Mouse (Mus musculus) gastrocnemius, postnatal 4 days (tissue): ENCODE data around the gene Gm8247. TPM values are rescaled to one million over a fixed set of nuclear protein-coding genes. Genes with fewer than 3 reads are reported as not detected.
"Not testable (repeated sequence)": the region's sequence is repeated elsewhere in the genome, so short reads cannot be mapped to it uniquely, and the experiment has no call there.

Experiments
- DNase-seq, 2 experiments: peaks; one replicate each; pipeline ENCODE4 v3.0.0; 2021 to 2022; ENCODE audit warnings: low spot score in 2 of 2, mixed read lengths in 2 of 2
- long read RNA-seq, 2 experiments: library from polyadenylated mRNA; stranded (forward); transcript quantifications; one replicate each; pipeline ENCODE4 v2.0.0; 2021
- total RNA-seq, 2 experiments: library from RNA; stranded (reverse); gene quantifications; 2 replicates each; pipeline ENCODE4 v1.2.3; 2021

Gene Gm8247
- not detected for total RNA-seq
- long read RNA-seq, experiment 1: 0 reads
- long read RNA-seq, experiment 2: 0 reads

DNA sequence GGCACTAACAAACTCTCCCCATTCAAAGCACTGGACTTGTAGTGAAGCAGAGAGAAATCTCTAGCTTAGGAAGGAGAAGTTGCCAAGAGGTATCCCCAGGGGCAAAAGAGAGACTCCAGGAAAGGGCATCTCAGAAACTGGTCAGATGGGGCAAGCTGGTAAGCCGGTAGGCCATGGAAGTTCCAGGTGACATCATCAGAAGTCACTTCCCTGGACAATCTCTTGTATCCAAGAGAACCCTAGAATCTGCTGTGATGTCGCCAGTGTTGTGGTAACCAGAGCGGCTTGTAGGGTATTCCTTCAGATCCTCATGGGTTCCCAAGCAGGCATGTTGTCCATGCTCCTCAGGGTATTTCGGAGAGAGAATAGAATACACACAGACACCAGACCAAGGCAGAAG, at the start of gene Gm8247:
TSS of gene Gm8247 (plus strand) at position 301 of the 400 bp plus-strand sequence.
- DNase-seq: not testable (repeated sequence)

DNA sequence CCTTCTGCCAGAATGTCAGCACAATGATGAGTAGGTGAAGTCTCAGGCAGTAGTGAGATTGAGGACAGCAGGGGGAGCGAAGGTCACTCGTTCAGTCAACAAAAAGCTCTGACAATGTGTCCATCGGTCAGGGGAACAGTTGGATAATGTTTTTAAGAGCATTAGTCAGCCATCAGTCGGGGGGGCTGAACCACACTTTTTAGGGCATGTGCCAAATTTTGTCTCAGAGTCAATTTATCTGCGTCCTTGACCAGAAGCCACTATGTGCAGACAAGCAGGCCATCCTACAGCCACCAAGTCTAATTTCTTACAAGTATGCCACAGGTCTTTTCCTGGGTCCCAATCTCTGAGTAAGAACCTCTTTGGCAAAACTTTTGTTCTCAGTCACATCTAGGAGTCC, 35.0 kb upstream of the Gm8247 start:
- DNase-seq: not testable (repeated sequence)

DNA sequence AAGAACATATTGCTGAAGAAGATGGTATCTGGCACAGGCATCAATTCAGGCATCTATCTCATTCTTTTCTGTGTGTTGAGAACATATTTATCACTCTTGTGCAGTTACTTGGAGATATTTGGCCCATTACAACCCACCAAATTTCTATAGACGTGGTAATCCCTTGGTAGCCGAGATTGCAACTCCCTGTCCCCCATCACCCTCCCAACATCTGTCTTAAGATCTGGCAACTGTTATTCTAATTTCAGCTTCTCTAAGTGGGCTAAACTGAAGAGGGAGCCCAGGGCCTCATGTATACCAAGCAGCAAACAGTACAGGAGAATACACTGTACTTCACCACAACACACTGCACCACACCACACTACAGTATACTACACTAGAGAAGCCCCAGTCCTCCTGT, 8.8 kb downstream of the Gm8247 start:
- DNase-seq: not testable (repeated sequence)

DNA sequence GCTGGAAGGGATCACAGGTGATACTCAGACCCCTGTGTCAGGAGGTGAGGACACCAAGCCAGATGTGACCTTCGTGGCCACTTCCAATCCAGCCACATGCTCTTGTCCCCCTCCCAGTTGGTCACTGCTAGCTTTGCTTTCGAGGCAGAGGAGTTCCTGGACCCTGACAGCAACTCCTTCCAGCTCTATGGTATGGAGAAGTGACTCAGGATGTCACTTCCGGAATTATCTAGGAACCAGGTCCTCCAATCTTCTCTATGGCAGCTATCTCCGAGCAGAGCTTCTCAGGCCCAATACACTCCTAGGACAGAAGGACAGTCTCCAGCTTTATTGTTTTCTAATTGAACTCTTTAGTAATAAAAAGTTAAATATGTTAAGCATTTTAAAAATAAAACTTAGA, 44.8 kb downstream of the Gm8247 start, which contains the start of gene Gm5624:
TSS of gene Gm5624 (minus strand) at position 202 of the 400 bp plus-strand sequence.
- DNase-seq: not testable (repeated sequence)

Other genes starting within 250 kb of the Gm8247 start
- gene Gm5930, start 244.6 kb upstream of the Gm8247 start, total RNA-seq: not detected
- not detected for gene Gm8229, start 217.8 kb upstream of the Gm8247 start, total RNA-seq
- gene Gm3371, start 172.5 kb upstream of the Gm8247 start, total RNA-seq: not detected
- gene Gm8232, start 149.5 kb upstream of the Gm8247 start, total RNA-seq: not detected
- not detected for gene BC061237, start 90.7 kb upstream of the Gm8247 start, total RNA-seq
- gene Gm17093, start 64.9 kb upstream of the Gm8247 start, total RNA-seq: not detected
- gene Gm5624, start 44.8 kb downstream of the Gm8247 start, total RNA-seq: not detected
- not detected for gene Gm8257, start 123.3 kb downstream of the Gm8247 start, total RNA-seq
- not detected for gene Gm8267, start 167.2 kb downstream of the Gm8247 start, total RNA-seq